Mouse (Mus musculus) heart, embryonic 10.5 days (tissue): Measurements from ENCODE around the gene Arhgap6. TPM values are rescaled to one million over a fixed set of nuclear protein-coding genes. Genes with fewer than 3 reads are reported as not detected.
A peak's percentile ranks its signal among the peaks of the same experiment; 100 is the strongest.

Experiments
- DNase-seq: peaks from one replicate; pipeline ENCODE4 v3.0.0-alpha.2; 2017; ENCODE audit warnings: low spot score
- H3K27ac ChIP-seq: fragments of 300-500 bp; sonication (generic); 2 replicates; pipeline ENCODE4 v1.5.1; 2016; ENCODE audit warnings: mild to moderate bottlenecking
- H3K27me3 ChIP-seq: fragments of 300-500 bp; sonication (generic); 2 replicates; pipeline ENCODE4 v1.6.1; 2016; ENCODE audit warnings: mild to moderate bottlenecking; ENCODE audit not compliant: poor library complexity, insufficient read depth, severe bottlenecking
- H3K36me3 ChIP-seq: fragments of 300-500 bp; sonication (generic); 2 replicates; pipeline ENCODE4 v1.6.1; 2016; ENCODE audit warnings: mild to moderate bottlenecking, moderate library complexity
- H3K4me1 ChIP-seq: fragments of 300-500 bp; sonication (generic); 2 replicates; pipeline ENCODE4 v1.6.1; 2016; ENCODE audit warnings: mild to moderate bottlenecking
- H3K4me3 ChIP-seq: fragments of 300-500 bp; sonication (generic); 2 replicates; pipeline ENCODE4 v1.5.1; 2016; ENCODE audit warnings: mild to moderate bottlenecking, moderate library complexity
- H3K9me3 ChIP-seq: fragments of 300-500 bp; sonication (generic); 2 replicates; pipeline ENCODE4 v1.6.1; 2016; ENCODE audit warnings: mild to moderate bottlenecking, moderate library complexity
- WGBS: fragments of 180-500 bp; shearing (Covaris S2); methylation state at CpG from one replicate; pipeline ENCODE4 v1.1.7; 2016; 5-methylcytosine and 5-hydroxymethylcytosine counted together
- polyA plus RNA-seq: library from polyadenylated mRNA; unstranded; fragments of >200 nt; fragmentation: Nextera tagmentation; extraction: Ambion mirVana; gene quantifications from 2 replicates; pipeline ENCODE4 v1.2.1, GENCODE M21; 2016

Gene Arhgap6
- polyA plus RNA-seq, 1 experiment from 2014 or later: 7.2 TPM

DNA sequence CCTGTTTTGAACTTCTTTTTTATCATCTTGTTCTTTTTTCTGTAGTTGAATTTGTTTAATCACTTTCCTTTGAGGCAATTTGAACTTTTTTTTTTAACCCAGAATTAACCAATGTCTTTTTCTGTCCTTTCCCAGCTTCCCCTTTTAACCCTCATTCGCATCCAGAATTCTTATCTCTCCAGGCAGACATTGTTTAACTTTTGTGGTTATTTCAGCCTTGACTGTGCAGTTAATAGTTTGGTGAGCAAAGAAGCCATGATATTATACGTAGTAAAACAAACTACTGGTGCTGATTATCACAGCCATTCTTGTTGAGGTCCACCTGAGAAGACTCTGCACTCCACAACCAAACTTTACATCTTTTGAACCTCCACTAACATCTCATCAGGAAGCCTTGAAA is 299.7 kb downstream of the Arhgap6 start:
- Histone ChIP-seq H3K4me3 (no peak overlapping the region), H3K9me3 (no peaks in the 10 kb centered on the region), H3K4me1 (no peaks in the 10 kb centered on the region), H3K36me3 (no peaks in the 10 kb centered on the region), H3K27me3 (no peaks in the 10 kb centered on the region), H3K27ac (no peak overlapping the region)
- DNase-seq: no peak
- WGBS: 67% methylated on average over 2 of the region's 2 CpGs

GRCm38 (mm10) chrX:169095584-169095983 is 300.7 kb downstream of the Arhgap6 start:
- H3K27ac ChIP-seq: no peak overlapping the region
- no peaks in the 10 kb centered on the region for H3K27me3 ChIP-seq
- no peak overlapping the region for H3K4me3 ChIP-seq
- DNase-seq: no peak
- no peaks in the 10 kb centered on the region for H3K4me1 ChIP-seq
- no peaks in the 10 kb centered on the region for H3K9me3 ChIP-seq
- no peaks in the 10 kb centered on the region for H3K36me3 ChIP-seq

DNA sequence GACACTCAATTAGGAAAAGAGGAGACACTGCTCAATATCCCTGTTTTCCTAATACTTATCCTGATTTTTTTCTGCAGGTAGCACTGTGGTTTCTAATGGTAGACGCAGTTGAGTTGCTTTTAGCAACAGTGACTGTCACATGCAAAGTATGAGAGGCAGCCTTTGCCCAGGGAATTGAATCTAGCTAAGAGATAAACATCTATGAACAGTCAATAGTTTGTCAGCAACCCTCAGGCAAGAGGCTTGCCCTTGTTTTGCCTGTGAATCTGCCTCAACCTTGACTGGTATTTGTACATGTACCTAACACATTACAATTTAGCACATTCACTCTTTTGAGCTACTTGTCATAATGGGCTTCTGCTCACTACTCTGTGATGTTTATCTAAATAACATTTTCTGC is 307.8 kb downstream of the Arhgap6 start:
- Histone ChIP-seq H3K27me3 (no peaks in the 10 kb centered on the region; the same call in 1 of the 2 replicates), H3K27ac (no peak overlapping the region), H3K36me3 (no peaks in the 10 kb centered on the region), H3K9me3 (no peaks in the 10 kb centered on the region), H3K4me1 (no peaks in the 10 kb centered on the region), H3K4me3 (no peak overlapping the region)
- no peak for DNase-seq
- 75% methylated on average over 1 of the region's 1 CpGs for WGBS

DNA sequence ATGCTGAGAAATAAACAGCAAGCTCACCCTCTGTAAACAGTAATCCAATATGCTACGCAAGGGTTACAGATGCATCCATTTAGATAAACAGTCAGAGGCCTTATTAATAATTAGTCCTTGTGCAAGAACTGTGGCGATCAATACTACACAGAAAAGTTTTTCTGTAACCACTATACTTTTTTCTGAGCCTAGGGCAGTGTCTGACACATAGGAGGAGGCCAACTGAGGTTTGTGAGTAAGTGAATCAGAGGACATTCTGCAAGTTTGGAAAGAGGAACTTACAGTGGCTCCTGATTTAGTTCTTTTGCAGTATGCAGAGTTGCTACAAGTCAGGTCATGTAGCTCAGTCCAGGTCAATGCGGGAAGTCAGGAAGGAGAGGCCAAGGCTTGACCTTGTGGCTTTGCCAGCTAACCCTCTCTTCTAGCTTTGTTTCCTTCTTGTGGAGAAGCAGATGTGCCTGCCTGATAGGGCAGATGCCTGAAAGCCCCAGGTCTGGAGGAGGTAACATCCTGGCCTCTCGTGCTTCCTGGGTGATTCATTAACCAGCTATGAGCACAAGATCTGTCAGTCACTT is 311.2 kb downstream of the Arhgap6 start:
- Histone ChIP-seq H3K27ac (no peak overlapping the region), H3K27me3 (no peaks in the 10 kb centered on the region; the same call in 1 of the 2 replicates), H3K9me3 (no peaks in the 10 kb centered on the region), H3K4me3 (no peak overlapping the region), H3K36me3 (no peaks in the 10 kb centered on the region), H3K4me1 (no peaks in the 10 kb centered on the region)
- 59% methylated on average over 4 of the region's 4 CpGs for WGBS
- peak; percentile 70 for DNase-seq

DNA sequence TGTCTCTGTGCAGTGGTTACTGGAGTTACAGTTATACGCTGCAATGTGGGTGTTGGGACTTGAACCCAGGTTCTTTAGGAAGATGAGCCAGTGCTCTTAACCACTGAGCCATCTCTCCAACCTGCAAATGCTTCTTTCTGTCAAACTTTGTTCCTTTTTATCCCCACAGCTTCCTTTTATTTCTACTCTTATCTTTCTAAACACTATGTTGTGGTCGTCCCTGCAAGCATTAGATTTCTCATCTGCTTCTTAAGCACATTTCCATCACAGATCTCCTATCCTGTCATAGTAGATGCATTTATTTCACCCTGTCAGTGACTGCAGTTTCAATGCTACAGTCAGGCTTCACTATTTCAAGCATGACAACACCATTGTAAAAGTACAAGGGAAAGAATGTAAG is 312.5 kb downstream of the Arhgap6 start:
- DNase-seq: no peak
- no peaks in the 10 kb centered on the region for H3K4me1 ChIP-seq
- no peak overlapping the region for H3K27ac ChIP-seq
- H3K27me3 ChIP-seq: no peaks in the 10 kb centered on the region; the same call in 1 of the 2 replicates
- no peaks in the 10 kb centered on the region for H3K9me3 ChIP-seq
- H3K4me3 ChIP-seq: no peak overlapping the region
- H3K36me3 ChIP-seq: no peaks in the 10 kb centered on the region
- WGBS: 68% methylated on average over 2 of the region's 2 CpGs

DNA sequence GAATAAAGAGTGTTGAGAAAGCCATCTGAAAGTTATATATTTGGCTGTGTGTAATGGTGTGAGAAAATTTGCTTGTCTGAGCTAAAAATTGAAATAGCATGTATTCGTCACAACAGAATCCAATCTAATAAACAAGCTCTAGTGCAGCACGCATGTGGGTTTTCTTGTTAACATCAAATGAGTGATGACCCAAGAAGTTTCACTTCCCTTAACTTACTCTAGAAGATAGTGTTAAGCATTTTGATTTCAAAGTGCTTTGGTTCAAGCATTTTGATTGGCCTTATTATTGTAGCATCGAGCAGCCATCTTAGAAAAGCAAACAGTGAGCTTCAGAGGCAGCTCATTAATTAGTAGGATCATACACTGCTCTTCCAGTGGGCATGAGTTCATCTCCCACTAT is 315.1 kb downstream of the Arhgap6 start:
- Histone ChIP-seq H3K4me1 (no peaks in the 10 kb centered on the region), H3K4me3 (no peak overlapping the region), H3K27ac (no peak overlapping the region), H3K36me3 (no peaks in the 10 kb centered on the region), H3K27me3 (no peaks in the 10 kb centered on the region; the same call in 1 of the 2 replicates), H3K9me3 (no peaks in the 10 kb centered on the region)
- 82% methylated on average over 3 of the region's 3 CpGs for WGBS
- DNase-seq: no peak

DNA sequence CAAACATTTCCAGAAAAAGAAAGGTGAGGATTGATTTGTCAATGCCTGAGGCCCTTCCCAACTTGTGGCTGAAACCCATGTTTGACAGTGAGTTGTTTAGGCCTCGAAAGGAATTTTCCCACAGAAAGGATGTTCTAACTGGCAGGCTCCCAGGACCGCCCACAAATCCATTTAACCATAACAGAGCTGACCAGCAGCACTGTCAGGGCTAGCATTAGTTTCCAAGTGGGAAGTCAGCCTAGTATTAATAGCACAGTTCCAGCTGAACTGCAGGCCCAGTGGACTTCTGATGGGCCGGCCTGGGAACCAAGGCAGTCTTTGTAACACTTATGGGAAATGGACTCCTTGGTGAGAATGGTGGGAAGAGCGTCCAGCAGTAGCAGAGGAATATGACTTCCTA is 317.8 kb downstream of the Arhgap6 start:
- H3K9me3 ChIP-seq: no peaks in the 10 kb centered on the region
- H3K4me3 ChIP-seq: no peak overlapping the region
- no peak overlapping the region for H3K27ac ChIP-seq
- no peaks in the 10 kb centered on the region for H3K27me3 ChIP-seq
- no peak for DNase-seq
- 71% methylated on average over 4 of the region's 4 CpGs for WGBS
- H3K4me1 ChIP-seq: no peaks in the 10 kb centered on the region
- no peaks in the 10 kb centered on the region for H3K36me3 ChIP-seq

DNA sequence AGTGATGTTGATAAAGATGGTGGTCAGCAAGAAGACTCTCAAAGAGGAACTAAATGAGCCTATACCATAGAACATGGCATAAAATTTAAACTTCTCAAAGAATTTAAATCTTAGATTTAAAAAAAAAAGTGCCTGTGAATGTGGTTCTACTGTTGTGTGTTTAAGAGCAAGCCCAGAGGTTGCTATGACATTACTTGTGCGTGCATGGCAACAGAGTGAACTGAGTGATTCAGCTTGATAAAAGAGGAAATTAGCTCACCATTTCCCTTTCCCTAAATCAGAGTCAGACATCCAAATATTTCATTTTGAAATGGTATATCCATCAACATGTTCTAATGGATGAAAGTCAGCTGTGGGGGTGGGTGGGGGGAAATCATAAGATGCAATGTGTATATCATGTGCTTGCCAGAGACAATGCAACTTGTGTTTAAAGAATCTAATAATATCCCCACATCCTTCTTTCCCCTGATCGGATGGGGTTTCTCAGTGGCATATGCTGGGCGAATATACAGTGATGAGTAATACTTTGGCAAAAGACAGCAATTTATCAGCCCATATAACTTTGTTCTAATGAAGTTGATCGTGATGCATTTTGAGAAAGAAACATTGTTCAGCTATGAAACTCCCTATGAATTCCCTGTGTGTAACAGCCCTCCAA is 328.3 kb downstream of the Arhgap6 start:
- Histone ChIP-seq H3K9me3 (no peaks in the 10 kb centered on the region), H3K4me3 (no peak overlapping the region), H3K27ac (no peak overlapping the region), H3K27me3 (no peaks in the 10 kb centered on the region), H3K36me3 (no peaks in the 10 kb centered on the region), H3K4me1 (no peaks in the 10 kb centered on the region)
- no peak for DNase-seq
- WGBS: 73% methylated on average over 4 of the region's 4 CpGs

DNA sequence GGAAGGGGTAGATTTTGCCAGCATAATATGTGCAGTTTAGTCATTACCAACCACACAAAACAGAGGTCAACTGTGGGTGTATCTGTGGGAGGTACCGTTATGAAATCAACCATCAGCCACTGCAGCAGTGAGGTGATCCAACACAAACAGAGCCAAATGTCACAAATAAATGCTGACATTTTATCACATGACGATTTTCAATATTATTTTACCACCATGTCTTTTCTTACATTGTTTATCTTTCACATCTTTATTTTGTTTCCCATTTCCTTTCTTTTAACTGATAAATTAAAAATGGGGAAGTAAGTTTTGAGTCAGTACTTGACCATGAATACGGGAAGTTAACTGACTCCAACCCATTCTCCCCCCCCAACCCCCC is 328.9 kb downstream of the Arhgap6 start:
- Histone ChIP-seq H3K4me3 (no peak overlapping the region), H3K36me3 (no peaks in the 10 kb centered on the region), H3K27me3 (no peaks in the 10 kb centered on the region), H3K9me3 (no peaks in the 10 kb centered on the region), H3K4me1 (no peaks in the 10 kb centered on the region), H3K27ac (no peak overlapping the region)
- 78% methylated on average over 3 of the region's 3 CpGs for whole genome bisulfite sequencing
- no peak for DNase-seq

GRCm38 (mm10) chrX:169139758-169140157 is 344.9 kb downstream of the Arhgap6 start:
- 85% methylated on average over 7 of the region's 7 CpGs for WGBS
- no peak for DNase-seq
- H3K9me3 ChIP-seq: no peaks in the 10 kb centered on the region
- no peak overlapping the region for H3K27ac ChIP-seq
- H3K27me3 ChIP-seq: no peaks in the 10 kb centered on the region
- no peaks in the 10 kb centered on the region for H3K36me3 ChIP-seq
- H3K4me3 ChIP-seq: no peak overlapping the region
- no peaks in the 10 kb centered on the region for H3K4me1 ChIP-seq

GRCm38 (mm10) chrX:169140467-169140866 is 345.6 kb downstream of the Arhgap6 start:
- 82% methylated on average over 9 of the region's 9 CpGs for WGBS
- no peak for DNase-seq
- no peaks in the 10 kb centered on the region for H3K27me3 ChIP-seq

DNA sequence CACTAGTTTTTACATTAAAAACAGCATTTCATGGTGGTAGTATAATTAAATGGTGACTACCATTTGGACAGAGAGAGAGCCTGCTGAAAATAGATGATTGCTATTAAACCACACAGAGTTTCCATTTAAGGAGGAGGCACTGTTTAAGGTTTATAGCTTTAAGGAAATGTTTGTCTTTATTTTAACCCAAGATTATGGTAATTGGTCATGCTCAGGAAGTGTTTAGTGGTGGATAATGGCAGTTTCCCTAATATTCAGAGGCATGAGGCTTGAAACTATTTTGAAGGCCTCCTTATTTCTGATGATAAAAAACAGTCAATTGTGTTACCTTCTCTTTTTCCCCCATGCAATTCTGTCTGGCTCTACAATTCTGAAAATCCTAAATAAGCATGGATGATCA is 358.9 kb downstream of the Arhgap6 start:
- H3K4me3 ChIP-seq: no peak overlapping the region
- no peaks in the 10 kb centered on the region for H3K4me1 ChIP-seq
- DNase-seq: no peak
- no peaks in the 10 kb centered on the region for H3K27me3 ChIP-seq
- H3K27ac ChIP-seq: no peak overlapping the region
- H3K36me3 ChIP-seq: no peaks in the 10 kb centered on the region
- no peaks in the 10 kb centered on the region for H3K9me3 ChIP-seq

More at GRCm38 (mm10) chrX:169140467-169140866, 345.6 kb downstream of the Arhgap6 start:
- Histone ChIP-seq H3K27ac (no peak overlapping the region), H3K4me3 (no peak overlapping the region), H3K4me1 (no peaks in the 10 kb centered on the region), H3K36me3 (no peaks in the 10 kb centered on the region), H3K9me3 (no peaks in the 10 kb centered on the region)

DNA sequence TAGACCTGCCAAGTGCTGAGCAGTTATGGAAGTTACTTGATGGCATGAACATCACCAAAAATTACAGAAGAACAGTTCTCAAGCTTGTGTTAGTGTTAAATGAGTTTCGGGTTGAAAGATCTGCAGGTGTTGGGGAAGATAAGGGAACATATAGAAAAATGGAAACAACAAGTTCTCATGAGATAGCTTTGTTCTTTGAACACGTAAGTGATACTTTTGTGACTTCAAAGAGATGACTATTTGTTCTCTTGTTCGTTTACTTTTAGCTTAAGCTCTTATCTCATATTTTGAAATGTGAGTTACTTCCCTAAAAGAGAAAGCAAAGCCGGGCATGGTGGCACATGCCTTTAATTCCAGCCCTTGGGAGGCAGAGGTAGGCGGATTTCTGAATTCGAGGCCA is 363.5 kb downstream of the Arhgap6 start:
- H3K4me1 ChIP-seq: no peaks in the 10 kb centered on the region
- H3K27me3 ChIP-seq: no peaks in the 10 kb centered on the region
- no peaks in the 10 kb centered on the region for H3K36me3 ChIP-seq
- no peak for DNase-seq
- H3K27ac ChIP-seq: no peak overlapping the region
- no peaks in the 10 kb centered on the region for H3K9me3 ChIP-seq
- H3K4me3 ChIP-seq: no peak overlapping the region
- 72% methylated on average over 6 of the region's 6 CpGs for WGBS

- 79% methylated on average over 2 of the region's 2 CpGs for WGBS
- H3K4me3 ChIP-seq: no peak overlapping the region
- DNase-seq: no peak
- no peaks in the 10 kb centered on the region for H3K9me3 ChIP-seq
- H3K36me3 ChIP-seq: no peaks in the 10 kb centered on the region
- H3K4me1 ChIP-seq: no peaks in the 10 kb centered on the region
- H3K27ac ChIP-seq: no peak overlapping the region
- H3K27me3 ChIP-seq: 0 out of 2 replicates have a peak, but pooled peaks cover 4% of the 10 kb centered on the region
These were observed 376.1 kb downstream of the Arhgap6 start for GRCm38 (mm10) chrX:169170981-169171380.
